ENCODE assay signal across 10 mouse cellular contexts in genomic region chr8:93095376-93095775, GRCm38 (mm10). TPM values are rescaled to one million over a fixed set of nuclear protein-coding genes. Genes with fewer than 3 reads are reported as not detected.
DNase-seq lines count a peak whose midpoint lies in the region; ATAC-seq and TF ChIP-seq lines count a peak whose summit lies in the region.
"Had no signal": no experiment of that assay in that cellular context is flagged by ENCODE, and none has a peak within 500 bp of the region (broad histone marks: within the 10 kb centered on the region; RNA-seq: fewer than 3 reads in every experiment).

No protein-coding gene starts in this region.

- no peak for ATAC-seq in heart, embryonic 11.5 days (replicated peaks; ENCODE audit: insufficient number of reproducible peaks, low FRiP score, low TSS enrichment)

- no peaks in the 10 kb centered on the region for H3K79me2 ChIP-seq in heart, adult 2 months (replicated peaks; ENCODE audit: control insufficient read depth, insufficient read depth, low read length)

- no peak for TF ChIP-seq EP300 in heart, adult 2 months (IDR thresholded peaks at IDR 0.05; ENCODE audit: insufficient read depth, low read depth, low read length)

- H3K36me3 ChIP-seq in heart, adult 2 months (ENCODE audit: control insufficient read depth, insufficient read depth, low read length) = no peaks in the 10 kb centered on the region
- H3K36me3 ChIP-seq in heart, embryonic 11.5 days (ENCODE audit: control insufficient read depth, insufficient read depth, low read length) = no peaks in the 10 kb centered on the region
- H3K36me3 ChIP-seq in ES-E14 (ENCODE audit: control insufficient read depth, insufficient read depth, low read length, poor library complexity, severe bottlenecking) = no peaks in the 10 kb centered on the region

- H3K4me2 ChIP-seq in heart, embryonic 11.5 days = no peak overlapping the region

- H3K27ac ChIP-seq in heart, adult 2 months = no peak overlapping the region
- no peak overlapping the region for H3K27ac ChIP-seq in heart, embryonic 11.5 days (ENCODE audit: low read depth, low read length)
- H3K27ac ChIP-seq in ES-E14 (ENCODE audit: insufficient read depth, low read depth, low read length, poor library complexity, severe bottlenecking) = no peak overlapping the region

- TF ChIP-seq POLR2A in heart, adult 2 months (IDR thresholded peaks at IDR 0.05; ENCODE audit: insufficient read depth, low read depth, low read length) = no peak

- DNase-seq in heart, adult 2 months = peak in 1 of 2 experiments; percentile 5
- no peak for DNase-seq in ES-E14 (ENCODE audit: low read depth, low spot score)
- DNase-seq in cerebellum, adult 8-10 months = peak; percentile 8
- DNase-seq in heart, postnatal 4 days = peak; percentile 41
- peak; percentile 23 for DNase-seq in left cerebral cortex, postnatal 4 days
- DNase-seq in right cerebral cortex, postnatal 36 days (ENCODE audit: low spot score in 2 of 2) = peak; percentile 7 to 19
- no peak for DNase-seq in urinary bladder, adult 2 months (ENCODE audit: low spot score)

- H3K9me3 ChIP-seq in heart, embryonic 11.5 days (replicated peaks; ENCODE audit: control insufficient read depth, low read length) = no peaks in the 10 kb centered on the region
- no peaks in the 10 kb centered on the region for H3K9me3 ChIP-seq in ES-E14 (ENCODE audit: control insufficient read depth, insufficient read depth, low read depth, low read length)

- H3K4me3 ChIP-seq in heart, adult 2 months = no peak overlapping the region
- H3K4me3 ChIP-seq in heart, embryonic 11.5 days (ENCODE audit: low read depth, low read length) = no peak overlapping the region
- H3K4me3 ChIP-seq in ES-E14 (ENCODE audit: insufficient read depth in 1 of 2, low read depth in 1 of 2, low read length in 2 of 2, poor library complexity in 1 of 2, severe bottlenecking in 1 of 2) = no peak overlapping the region

- H3K9ac ChIP-seq in heart, adult 2 months (ENCODE audit: low read depth, low read length) = no peak overlapping the region
- H3K9ac ChIP-seq in heart, embryonic 11.5 days (ENCODE audit: low read depth, low read length) = no peak overlapping the region
- no peak overlapping the region for H3K9ac ChIP-seq in ES-E14 (ENCODE audit: insufficient read depth, low read depth, low read length, poor library complexity, severe bottlenecking)

- H3K4me1 ChIP-seq in heart, adult 2 months (ENCODE audit: control insufficient read depth, insufficient read depth, low read length) = no peaks in the 10 kb centered on the region
- no peaks in the 10 kb centered on the region for H3K4me1 ChIP-seq in heart, embryonic 11.5 days (ENCODE audit: control insufficient read depth, insufficient read depth, low read length)
- H3K4me1 ChIP-seq in ES-E14 (ENCODE audit: control insufficient read depth in 2 of 2, insufficient read depth in 2 of 2, low read length in 2 of 2, poor library complexity in 1 of 2) = peaks cover 0 to 7% of the 10 kb centered on the region in 2 experiments; a peak in 2 of 4 replicates

- in situ Hi-C loops in ES-E14 (cut with MboI; ENCODE audit: low sequenced_read_pairs in 2 of 2, unreplicated experiment in 2 of 2) = loop anchor here (5.0 to 10.0 kb wide), 3 partner anchors 38 to 83 kb away; no protein-coding TSS in a partner anchor

- peak; percentile 69 for TF ChIP-seq CTCF in heart, adult 2 months (IDR thresholded peaks at IDR 0.05)

- intact Hi-C loops in heart, adult 2 months (cut with DNase I) = loop anchor here (1.0 to 2.0 kb wide), 2 partner anchors 36 to 85 kb away; no protein-coding TSS in a partner anchor
- intact Hi-C loops in left cerebral cortex, postnatal 4 days (cut with DNase I) = loop anchor here (2.0 kb wide), 1 partner anchor 81 kb away; no protein-coding TSS in a partner anchor

- no peaks in the 10 kb centered on the region for H3K27me3 ChIP-seq in heart, adult 2 months (ENCODE audit: control insufficient read depth, insufficient read depth, low read length)
- H3K27me3 ChIP-seq in heart, embryonic 11.5 days (ENCODE audit: control insufficient read depth, insufficient read depth, low read length) = no peaks in the 10 kb centered on the region

TF ChIP-seq in ES-E14, 5 proteins besides CTCF, POLR2A, EP300 and RAD21:
- TF ChIP-seq ZC3H11A (IDR thresholded peaks at IDR 0.05; ENCODE audit: borderline replicate concordance, low read depth, low read length) (peak; percentile 55; the same call in 1 of the 2 replicates), CHD2 (IDR thresholded peaks at IDR 0.05; ENCODE audit: low read depth, low read length) (no peak), HCFC1 (IDR thresholded peaks at IDR 0.05; ENCODE audit: borderline replicate concordance, insufficient read depth, low read length) (no peak)

RNA-seq across cellular contexts. Expression of gene Ces1b, which starts 15.6 kb away (rescaled TPM):
- total RNA-seq in heart, adult 2 months (2021) = not detected
- polyA plus RNA-seq in heart, adult 2 months (2012; rRNA removed) = not detected in 2 replicates
- polyA plus RNA-seq in heart, embryonic 11.5 days (2014; fragmentation: Nextera tagmentation; extraction: Ambion mirVana) = not detected in 2 replicates
- total RNA-seq in ES-E14 (2012; rRNA removed) = 0.18 TPM in 1 of 2 replicates, not detected in the other
- total RNA-seq in heart, postnatal 4 days (2021) = not detected
- total RNA-seq in left cerebral cortex, postnatal 4 days (2021) = not detected
- not detected in 2 replicates for polyA plus RNA-seq in urinary bladder, adult 2 months (2012; rRNA removed)
- total RNA-seq: adrenal gland, adult 18-20 months had no signal

RNA-seq across cellular contexts. Expression of gene Ces1c, which starts 35.7 kb away (rescaled TPM):
- total RNA-seq in heart, adult 2 months (2021) = not detected
- 0.94 TPM in 1 of 2 replicates, not detected in the other for polyA plus RNA-seq in heart, adult 2 months (2012; rRNA removed)
- not detected in 2 replicates for polyA plus RNA-seq in heart, embryonic 11.5 days (2014; fragmentation: Nextera tagmentation; extraction: Ambion mirVana)
- total RNA-seq in ES-E14 (2012; rRNA removed) = 0.79 and 0.85 TPM in 2 replicates
- not detected for total RNA-seq in heart, postnatal 4 days (2021)
- not detected for total RNA-seq in left cerebral cortex, postnatal 4 days (2021)
- polyA plus RNA-seq in urinary bladder, adult 2 months (2012; rRNA removed) = not detected in 2 replicates
- polyA plus RNA-seq: heart, embryonic 16.5 days had no signal

RNA-seq across cellular contexts. Expression of gene Ces1a, which starts 47.4 kb away (rescaled TPM):
- total RNA-seq in heart, adult 2 months (2021) = not detected
- not detected in 2 replicates for polyA plus RNA-seq in heart, adult 2 months (2012; rRNA removed)
- polyA plus RNA-seq in heart, embryonic 11.5 days (2014; fragmentation: Nextera tagmentation; extraction: Ambion mirVana) = not detected in 2 replicates
- 0.27 TPM in 1 of 2 replicates, not detected in the other for total RNA-seq in ES-E14 (2012; rRNA removed)
- not detected for total RNA-seq in heart, postnatal 4 days (2021)
- total RNA-seq in left cerebral cortex, postnatal 4 days (2021) = not detected
- not detected in 2 replicates for polyA plus RNA-seq in urinary bladder, adult 2 months (2012; rRNA removed)
- total RNA-seq: adrenal gland, adult 18-20 months had no signal

Comparison
In these comparisons a context has a peak if more than half of its experiments do, and no peak if none do; other contexts are left out.
1. DNase-seq: peak in cerebellum, adult 8-10 months (single experiment), heart, postnatal 4 days (single experiment), left cerebral cortex, postnatal 4 days (single experiment) and right cerebral cortex, postnatal 36 days (2 of 2); none in ES-E14 (single experiment) and urinary bladder, adult 2 months (single experiment).